Mouse (Mus musculus) bone marrow, adult 2 months (tissue): ENCODE data around the gene Tbc1d30. TPM values are rescaled to one million over a fixed set of nuclear protein-coding genes. Genes with fewer than 3 reads are reported as not detected.

Experiments used
- H3K27ac ChIP-seq: fragments of 200-500 bp; 2 replicates; pipeline ENCODE4 v1.5.1; 2012; ENCODE audit warnings: low read depth, mild to moderate bottlenecking, control low read depth, inconsistent platforms, low read length; ENCODE audit not compliant: control insufficient read depth, poor library complexity, insufficient read depth
- H3K4me1 ChIP-seq: fragments of 200-500 bp; 2 replicates; pipeline ENCODE4 v1.6.1; 2011; ENCODE audit warnings: low read length; ENCODE audit not compliant: control insufficient read depth, insufficient read depth
- H3K4me3 ChIP-seq: fragments of 200-500 bp; replicated peaks from 2 replicates; pipeline ENCODE3; 2011; ENCODE audit warnings: mild to moderate bottlenecking, low read depth, low read length, control low read depth; ENCODE audit not compliant: control insufficient read depth
- CTCF ChIP-seq: fragments of 200-500 bp; IDR thresholded peaks from 2 replicates; pipeline ENCODE4 v1.5.1; 2011; ENCODE audit warnings: low read length, control low read depth; ENCODE audit not compliant: control insufficient read depth, insufficient read depth
- POLR2A ChIP-seq: fragments of 200-500 bp; IDR thresholded peaks from 2 replicates; pipeline ENCODE4 v1.6.1; 2011; ENCODE audit warnings: low read depth, mild to moderate bottlenecking, control low read depth, low read length, borderline replicate concordance; ENCODE audit not compliant: control insufficient read depth
- WGBS: fragments of 180-500 bp; shearing (Covaris S2); methylation state at CpG from one replicate; pipeline ENCODE4 v1.1.7; 2018; 5-methylcytosine and 5-hydroxymethylcytosine counted together
- polyA plus RNA-seq: library from polyadenylated mRNA; stranded (reverse); fragments of >200 nt; gene quantifications from 2 replicates; pipeline ENCODE4 v1.2.4, GENCODE M21; 2011; ENCODE audit warnings: low replicate concordance; ENCODE audit not compliant: missing spikeins, insufficient read depth, insufficient read length

Tbc1d30 gene
- 0.52 TPM in 1 of 2 replicates, not detected in the other for polyA plus RNA-seq

DNA sequence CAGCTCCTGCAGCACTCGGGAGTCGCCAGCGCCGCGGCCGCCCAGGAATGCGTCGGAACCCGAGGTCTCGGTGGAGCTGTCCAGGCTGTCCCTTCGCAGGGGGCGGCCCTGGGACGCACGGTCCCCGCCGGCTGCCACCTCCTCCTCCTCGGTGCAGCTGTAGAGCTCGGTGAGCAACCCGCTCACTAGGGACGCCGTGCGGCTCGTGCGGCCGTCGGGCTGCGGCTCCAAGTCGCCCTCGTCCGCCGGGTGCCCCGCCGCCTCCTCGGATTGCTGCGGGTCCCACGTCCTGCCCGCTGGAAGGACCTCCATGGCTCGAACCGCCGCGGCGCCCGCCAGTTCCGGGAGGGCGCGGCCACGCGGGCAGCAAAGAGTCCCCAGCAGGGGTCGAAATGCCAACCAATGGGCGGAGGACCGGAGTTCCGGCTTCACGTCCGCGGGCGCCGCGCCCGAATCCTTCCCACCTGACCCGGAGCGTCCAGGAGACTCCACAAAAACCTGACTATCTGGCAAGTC is at the start of gene Tbc1d30:
TSS of gene Tbc1d30 (minus strand) at position 213 of the 516 bp plus-strand sequence.
- TF ChIP-seq POLR2A (peak; percentile 4; the same call in 1 of the 2 replicates), CTCF (no peak)
- under 1% methylated on average over 61 of the region's 61 CpGs for WGBS

DNA sequence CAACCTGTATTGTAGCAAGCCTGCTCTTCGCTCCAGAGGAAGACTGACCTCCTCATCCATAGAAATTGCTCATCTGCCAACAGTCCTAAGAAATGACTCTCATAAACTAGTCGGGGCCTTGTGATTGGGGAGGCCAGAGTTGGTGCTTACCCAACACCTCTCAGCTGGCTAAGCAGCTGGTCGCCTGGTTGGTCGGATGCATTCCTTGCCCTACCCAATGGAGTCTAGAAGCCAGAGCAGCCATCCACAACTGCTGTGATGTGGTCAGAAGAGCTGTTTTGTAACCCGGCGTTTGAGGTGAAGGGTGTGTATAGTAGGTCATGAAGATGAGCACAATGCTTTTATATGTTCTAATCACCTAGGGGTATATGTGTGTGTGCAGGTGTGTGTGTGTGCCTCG is 47.5 kb upstream of the Tbc1d30 start:
- H3K4me3 ChIP-seq = no peak overlapping the region
- TF ChIP-seq CTCF (no peak), POLR2A (no peak)
- H3K27ac ChIP-seq = no peak overlapping the region
- WGBS = 68% methylated on average over 7 of the region's 7 CpGs
- H3K4me1 ChIP-seq = no peaks in the 10 kb centered on the region; the same call in 1 of the 2 replicates

More for the DNA sequence above, at the start of gene Tbc1d30:
- H3K4me1 ChIP-seq = no peaks in the 10 kb centered on the region; the same call in 1 of the 2 replicates
- no peak within 1 kb of the TSS; the same call in 1 of the 2 replicates for H3K27ac ChIP-seq
- peak within 1 kb of the TSS; percentile 56 for H3K4me3 ChIP-seq

DNA sequence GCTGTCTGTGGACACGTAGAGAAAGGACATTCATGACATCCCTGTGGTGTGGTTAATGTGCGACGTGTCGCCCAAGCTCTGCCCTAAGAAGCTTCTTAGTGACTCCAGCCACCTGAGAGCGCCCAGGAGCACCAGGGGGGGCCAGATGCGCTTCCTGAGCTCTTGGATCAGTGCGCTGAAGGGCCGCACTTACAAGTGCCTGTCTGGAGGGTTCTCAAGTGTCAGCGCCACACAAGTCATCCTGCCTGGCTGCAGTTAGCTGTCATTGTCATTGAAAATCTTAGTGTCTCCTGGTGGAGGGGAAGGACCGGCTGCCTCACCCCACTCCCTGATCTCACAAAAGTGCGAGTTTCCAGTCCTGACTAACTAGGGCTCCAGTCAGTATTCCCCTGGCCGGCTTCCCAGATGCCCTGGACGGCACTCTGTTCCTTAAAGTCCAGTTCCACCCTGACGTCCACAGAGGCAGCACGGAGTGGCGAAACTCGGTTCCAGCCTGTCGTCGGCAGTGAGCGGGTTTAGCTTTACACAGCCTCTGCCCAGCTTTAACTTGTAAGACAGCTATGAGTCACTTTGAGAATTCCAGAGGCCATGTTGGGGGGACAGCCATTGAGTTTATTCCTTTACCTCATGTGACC is 44.6 kb upstream of the Tbc1d30 start:
- no peaks in the 10 kb centered on the region; the same call in 1 of the 2 replicates for H3K4me1 ChIP-seq
- no peak overlapping the region for H3K27ac ChIP-seq

DNA sequence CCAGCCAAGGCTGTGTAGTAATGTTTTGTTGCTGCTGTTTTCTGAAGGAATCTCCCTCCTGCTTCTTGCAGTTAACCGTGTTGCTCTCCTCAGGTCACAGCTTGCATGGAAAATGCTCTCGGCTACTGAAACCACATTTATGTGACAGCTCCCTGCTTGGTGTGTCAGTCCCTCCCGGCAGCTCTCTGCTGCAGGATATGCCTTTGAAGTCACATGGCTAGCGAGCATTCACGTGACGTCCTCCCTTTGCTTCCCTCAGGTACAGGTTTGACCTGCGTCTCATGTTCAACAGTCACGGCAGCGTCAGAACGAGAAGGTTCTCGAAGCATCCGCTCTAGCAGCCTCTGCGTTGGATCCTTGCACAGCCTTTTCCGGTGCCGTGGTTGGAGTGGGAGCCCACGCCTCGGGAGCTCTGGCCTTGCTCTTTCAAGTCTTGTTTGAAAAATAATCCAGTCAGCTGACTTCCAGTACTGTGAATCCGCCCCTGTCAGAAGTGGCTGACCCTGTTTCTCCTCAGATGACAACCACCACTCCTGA is 43.8 kb upstream of the Tbc1d30 start:
- TF ChIP-seq POLR2A = no peak
- no peak for TF ChIP-seq CTCF
- H3K4me1 ChIP-seq = no peaks in the 10 kb centered on the region; the same call in 1 of the 2 replicates
- WGBS = 91% methylated on average over 18 of the region's 18 CpGs
- H3K27ac ChIP-seq = no peak overlapping the region
- no peak overlapping the region for H3K4me3 ChIP-seq

More for the DNA sequence above, 44.6 kb upstream of the Tbc1d30 start:
- 93% methylated on average over 20 of the region's 20 CpGs for WGBS
- no peak for TF ChIP-seq POLR2A
- TF ChIP-seq CTCF = no peak
- no peak overlapping the region for H3K4me3 ChIP-seq

DNA sequence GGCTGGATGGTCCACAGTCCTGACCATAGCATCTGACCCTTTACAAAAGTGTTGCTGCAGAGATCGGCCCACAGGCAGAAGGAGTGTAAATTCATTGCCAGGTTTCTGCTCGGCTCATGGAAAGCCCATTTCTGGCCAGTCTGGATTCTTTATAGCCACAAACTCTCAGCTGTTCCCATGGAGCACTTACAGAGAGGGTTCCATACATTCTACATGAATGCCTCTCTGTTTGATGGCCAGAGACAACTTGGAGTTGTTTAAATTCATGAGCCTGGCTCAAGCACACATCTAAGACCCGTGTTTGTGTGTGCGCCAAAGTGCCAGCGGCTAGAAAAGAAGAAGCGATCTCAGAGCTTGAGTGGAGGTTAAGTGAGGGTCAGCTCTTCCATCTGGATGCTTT is 43.2 kb upstream of the Tbc1d30 start:
- Histone ChIP-seq H3K4me1 (no peaks in the 10 kb centered on the region; the same call in 1 of the 2 replicates), H3K27ac (no peak overlapping the region), H3K4me3 (no peak overlapping the region)
- TF ChIP-seq CTCF (no peak), POLR2A (no peak)
- 84% methylated on average over 6 of the region's 6 CpGs for WGBS

- 95% methylated on average over 8 of the region's 8 CpGs for WGBS
- H3K27ac ChIP-seq = no peak overlapping the region
- TF ChIP-seq POLR2A (no peak), CTCF (no peak)
- H3K4me3 ChIP-seq = no peak overlapping the region
- no peaks in the 10 kb centered on the region for H3K4me1 ChIP-seq
Measured at GRCm38 (mm10) chr10:121391901-121392300, 40.8 kb upstream of the Tbc1d30 start.

DNA sequence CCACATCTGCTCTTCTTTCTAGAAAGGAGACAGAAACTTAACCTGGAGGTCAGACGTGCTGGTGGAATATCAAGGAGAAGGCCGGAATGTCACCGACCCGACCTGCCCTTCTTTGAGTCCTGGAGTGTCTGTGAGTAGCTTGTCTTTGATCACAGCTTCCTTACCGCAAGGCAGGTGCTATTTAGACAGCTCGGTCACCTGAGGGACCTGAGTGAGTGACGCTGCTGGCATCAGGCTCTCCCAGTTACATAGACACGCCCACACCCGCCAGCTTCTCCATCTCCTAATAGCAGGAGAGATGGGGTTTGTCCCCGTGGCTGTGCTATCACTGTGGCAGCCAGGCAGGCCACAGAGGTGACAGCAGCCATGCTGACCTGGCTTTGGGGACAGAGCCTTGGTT is 39.5 kb upstream of the Tbc1d30 start:
- WGBS = 85% methylated on average over 10 of the region's 10 CpGs
- Histone ChIP-seq H3K4me3 (no peak overlapping the region), H3K4me1 (no peaks in the 10 kb centered on the region), H3K27ac (no peak overlapping the region)
- TF ChIP-seq POLR2A (no peak), CTCF (no peak)

DNA sequence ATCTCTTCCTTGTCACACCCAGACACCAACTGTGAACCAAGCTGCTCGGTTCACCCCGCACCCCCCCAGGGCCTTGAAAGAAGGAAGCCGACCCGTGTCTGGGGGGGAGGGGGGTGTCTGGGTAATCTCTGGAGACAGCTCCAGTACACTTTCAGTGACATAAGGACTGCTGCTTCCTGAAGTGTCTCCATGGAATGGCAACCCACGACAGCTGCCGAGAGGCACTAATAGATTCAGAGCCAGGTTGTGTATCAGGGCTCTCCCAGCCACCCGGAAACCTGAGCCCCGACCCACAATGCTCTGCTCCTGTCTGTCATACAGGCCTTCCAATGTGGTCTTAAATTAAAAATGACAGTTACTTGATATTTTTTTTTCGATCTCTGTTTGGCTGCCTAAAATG is 35.3 kb upstream of the Tbc1d30 start:
- Histone ChIP-seq H3K27ac (no peak overlapping the region), H3K4me3 (no peak overlapping the region), H3K4me1 (no peaks in the 10 kb centered on the region)
- no peak for TF ChIP-seq CTCF
- TF ChIP-seq POLR2A = no peak
- WGBS = 81% methylated on average over 9 of the region's 9 CpGs

- Histone ChIP-seq H3K4me1 (no peaks in the 10 kb centered on the region), H3K4me3 (no peak overlapping the region), H3K27ac (no peak overlapping the region)
- 88% methylated on average over 6 of the region's 6 CpGs for WGBS
- TF ChIP-seq POLR2A (no peak), CTCF (no peak)
Measured at GRCm38 (mm10) chr10:121385695-121386094, 34.6 kb upstream of the Tbc1d30 start.
